Mouse (Mus musculus): ENCODE data around the gene Ppp1r12c. TPM values are rescaled to one million over a fixed set of nuclear protein-coding genes. Genes with fewer than 3 reads are reported as not detected.
"Not testable (repeated sequence)": the region's sequence is repeated elsewhere in the genome, so short reads cannot be mapped to it uniquely, and the experiment has no call there.

Gene Ppp1r12c
- total and polyA plus RNA-seq, 2 experiments from 2014 or later: 22.5 to 89.1 TPM

GRCm38 (mm10) chr7:4527302-4527689, 25.8 kb upstream of the Ppp1r12c start:
- whole genome bisulfite sequencing: 53% methylated on average over 18 of the region's 18 CpGs
- peak overlapping the region; percentile 60; the same call in 1 of the 2 replicates for H3K4me2 ChIP-seq (ENCODE audit: low read depth, low read length)
- no peak overlapping the region for H3K9ac ChIP-seq (replicated peaks; ENCODE audit: low read depth, low read length)
- H3K4me3 ChIP-seq (ENCODE audit: low read depth, low read length): no peak overlapping the region
- no peak for ATAC-seq (ENCODE audit: insufficient read depth, low read depth)
- TF ChIP-seq EP300 (IDR thresholded peaks at IDR 0.05; ENCODE audit: low read depth) (no peak), CTCF (IDR thresholded peaks at IDR 0.05; ENCODE audit: low read depth) (no peak)
- no peaks in the 10 kb centered on the region for H3K9me3 ChIP-seq (replicated peaks; ENCODE audit: control insufficient read depth, low read length)
- no peak overlapping the region for H3K27ac ChIP-seq (ENCODE audit: low read depth)
- peaks cover 8% of the 10 kb centered on the region for H3K4me1 ChIP-seq (ENCODE audit: control insufficient read depth, insufficient read depth)
- H3K36me3 ChIP-seq (replicated peaks; ENCODE audit: control insufficient read depth, insufficient read depth, low read length): no peaks in the 10 kb centered on the region
- DNase-seq (ENCODE audit: low spot score): no peak
- H3K27me3 ChIP-seq (ENCODE audit: control insufficient read depth, insufficient read depth, low read length): 0 out of 2 replicates have a peak, but pooled peaks cover 4% of the 10 kb centered on the region

GRCm38 (mm10) chr7:4526341-4527301, 25.1 kb upstream of the Ppp1r12c start:
- DNase-seq (ENCODE audit: low spot score) (peak; percentile 94), ATAC-seq (ENCODE audit: insufficient read depth, low read depth) (peak; percentile 53)
- Histone ChIP-seq H3K4me3 (ENCODE audit: low read depth, low read length) (peak overlapping the region; percentile 28), H3K4me1 (ENCODE audit: control insufficient read depth, insufficient read depth) (peaks cover 8% of the 10 kb centered on the region), H3K9ac (replicated peaks; ENCODE audit: low read depth, low read length) (peak overlapping the region; percentile 23), H3K27me3 (ENCODE audit: control insufficient read depth, insufficient read depth, low read length) (0 out of 2 replicates have a peak, but pooled peaks cover 4% of the 10 kb centered on the region), H3K9me3 (replicated peaks; ENCODE audit: control insufficient read depth, low read length) (no peaks in the 10 kb centered on the region), H3K4me2 (ENCODE audit: low read depth, low read length) (peak overlapping the region; percentile 60), H3K27ac (ENCODE audit: low read depth) (0 out of 2 replicates have a peak overlapping the region, but pooled peaks have one; percentile 10), H3K36me3 (replicated peaks; ENCODE audit: control insufficient read depth, insufficient read depth, low read length) (no peaks in the 10 kb centered on the region)
- WGBS: 24% methylated on average over 40 of the region's 40 CpGs
- TF ChIP-seq EP300 (IDR thresholded peaks at IDR 0.05; ENCODE audit: low read depth) (no peak), CTCF (IDR thresholded peaks at IDR 0.05; ENCODE audit: low read depth) (peak; percentile 85)

- not testable (repeated sequence) for H3K4me1 ChIP-seq (ENCODE audit: control insufficient read depth, insufficient read depth); H3K27me3 ChIP-seq (ENCODE audit: control insufficient read depth, insufficient read depth, low read length); H3K9me3 ChIP-seq (replicated peaks; ENCODE audit: control insufficient read depth, low read length)
- TF ChIP-seq CTCF (IDR thresholded peaks at IDR 0.05; ENCODE audit: low read depth): peak; percentile 80
- DNase-seq (ENCODE audit: low spot score) (peak; percentile 77), ATAC-seq (ENCODE audit: insufficient read depth, low read depth) (0 out of 2 replicates have a peak, but pooled peaks have one; percentile 4)
- peak within 1 kb of the TSS; percentile 44; the same call in 1 of the 2 replicates for H3K9ac ChIP-seq (replicated peaks; ENCODE audit: low read depth, low read length)
- H3K4me2 ChIP-seq (ENCODE audit: low read depth, low read length): peak within 1 kb of the TSS; percentile 52
- H3K36me3 ChIP-seq (replicated peaks; ENCODE audit: control insufficient read depth, insufficient read depth, low read length): peaks cover 11% of the 10 kb centered on the region
- peak within 1 kb of the TSS; percentile 98 for H3K27ac ChIP-seq (ENCODE audit: low read depth)
- WGBS: 63% methylated on average over 15 of the region's 15 CpGs
- peak within 1 kb of the TSS; percentile 20 for H3K4me3 ChIP-seq (ENCODE audit: low read depth, low read length)
Observed at GRCm38 (mm10) chr7:4524212-4524922, 22.9 kb upstream of the Ppp1r12c start, which contains the start of gene Tnni3. Gene Tnni3 (minus strand): TSS chr7:4524229.

- Histone ChIP-seq H3K27ac (ENCODE audit: low read depth) (peak overlapping the region; percentile 98), H3K4me1 (ENCODE audit: control insufficient read depth, insufficient read depth) (peaks cover 16% of the 10 kb centered on the region), H3K9ac (replicated peaks; ENCODE audit: low read depth, low read length) (peak overlapping the region; percentile 44; the same call in 1 of the 2 replicates), H3K27me3 (ENCODE audit: control insufficient read depth, insufficient read depth, low read length) (0 out of 2 replicates have a peak, but pooled peaks cover 4% of the 10 kb centered on the region), H3K4me3 (ENCODE audit: low read depth, low read length) (peak overlapping the region; percentile 20), H3K4me2 (ENCODE audit: low read depth, low read length) (peak overlapping the region; percentile 52), H3K36me3 (replicated peaks; ENCODE audit: control insufficient read depth, insufficient read depth, low read length) (peaks cover 18% of the 10 kb centered on the region), H3K9me3 (replicated peaks; ENCODE audit: control insufficient read depth, low read length) (no peaks in the 10 kb centered on the region)
- ATAC-seq (ENCODE audit: insufficient read depth, low read depth) (no peak), DNase-seq (ENCODE audit: low spot score) (no peak)
- no peak for TF ChIP-seq CTCF (IDR thresholded peaks at IDR 0.05; ENCODE audit: low read depth)
- 70% methylated on average over 33 of the region's 33 CpGs for WGBS
Observed at GRCm38 (mm10) chr7:4523205-4524130, 22.0 kb upstream of the Ppp1r12c start.
